Mouse (Mus musculus) E14TG2a.4 (cell line): ENCODE measurements around the gene Magi1.

Source experiments
- CTCF ChIP-seq: conservative IDR thresholded peaks from 2 replicates; pipeline ENCODE4 v1.5.1; 2014; ENCODE audit warnings: low read length
- NANOG ChIP-seq: IDR thresholded peaks from 2 replicates; pipeline ENCODE4 v1.6.1; 2014; ENCODE audit warnings: borderline replicate concordance, low read length, mixed read lengths

DNA sequence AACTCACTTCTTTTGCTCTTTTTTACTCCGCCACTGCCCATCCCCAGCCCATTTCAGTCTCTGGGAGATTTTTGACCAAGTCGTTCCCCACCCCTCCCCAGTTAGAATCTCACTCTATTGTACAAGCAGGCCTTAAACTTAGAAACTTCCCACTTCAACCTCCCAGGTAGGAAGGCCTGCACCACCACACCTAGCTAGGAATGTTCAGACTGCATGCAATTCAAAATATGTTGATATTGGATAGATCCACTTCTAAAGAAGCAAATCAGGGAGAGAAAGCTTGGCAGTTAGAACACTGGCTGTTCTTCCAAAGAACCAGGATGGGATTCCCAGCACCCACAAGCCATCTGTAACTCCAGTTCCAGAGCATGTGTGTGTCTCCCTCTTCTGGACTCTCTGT, 81.8 kb downstream of the Magi1 start:
- no peak for TF ChIP-seq CTCF
- TF ChIP-seq NANOG: no peak
